In genomic region chr4:124843493-124843892, GRCm38 (mm10) we compare ENCODE assay signal across 9 mouse cellular contexts. TPM values are rescaled to one million over a fixed set of nuclear protein-coding genes. Genes with fewer than 3 reads are reported as not detected.
A peak's percentile ranks its signal among the peaks of the same experiment; 100 is the strongest.
DNase-seq lines count a peak whose midpoint lies in the region; ATAC-seq and TF ChIP-seq lines count a peak whose summit lies in the region.
"Had no signal": no experiment of that assay in that cellular context is flagged by ENCODE, and none has a peak within 500 bp of the region (broad histone marks: within the 10 kb centered on the region; RNA-seq: fewer than 3 reads in every experiment).

No protein-coding gene starts in this region.

- no peaks in the 10 kb centered on the region for H3K27me3 ChIP-seq in MEL (ENCODE audit: control insufficient read depth in 1 of 2, insufficient read depth in 2 of 2, low read length in 2 of 2)
- H3K27me3 ChIP-seq in intestine, embryonic 14.5 days (replicated peaks; ENCODE audit: control insufficient read depth, insufficient read depth, low read length), result no peaks in the 10 kb centered on the region
- H3K27me3 ChIP-seq in lung, postnatal 0 days (replicated peaks; ENCODE audit: insufficient read depth, low read length), result no peaks in the 10 kb centered on the region
- no peaks in the 10 kb centered on the region for H3K27me3 ChIP-seq in stomach, embryonic 16.5 days (ENCODE audit: control insufficient read depth, insufficient read depth, low read length)

- H3K9me3 ChIP-seq in MEL (replicated peaks; ENCODE audit: insufficient read depth, low read length), result no peaks in the 10 kb centered on the region
- H3K9me3 ChIP-seq in intestine, embryonic 14.5 days (ENCODE audit: control insufficient read depth, low read length), result no peaks in the 10 kb centered on the region
- H3K9me3 ChIP-seq in lung, postnatal 0 days (ENCODE audit: low read length), result no peaks in the 10 kb centered on the region
- no peaks in the 10 kb centered on the region for H3K9me3 ChIP-seq in stomach, embryonic 16.5 days (replicated peaks; ENCODE audit: control insufficient read depth, low read length)

- 49% methylated on average over 11 of the region's 11 CpGs for WGBS in intestine, embryonic 14.5 days
- WGBS in lung, postnatal 0 days, result 54% methylated on average over 11 of the region's 11 CpGs
- WGBS in stomach, embryonic 16.5 days, result 57% methylated on average over 11 of the region's 11 CpGs

- no peak for TF ChIP-seq POLR2A in MEL (IDR thresholded peaks at IDR 0.05; ENCODE audit: control insufficient read depth in 1 of 2, insufficient read depth in 1 of 2, low read depth in 1 of 2, low read length in 2 of 2, poor library complexity in 1 of 2)

- ATAC-seq in intestine, embryonic 14.5 days (replicated peaks; ENCODE audit: low FRiP score, low TSS enrichment, low read depth), result 0 out of 2 replicates have a peak, but pooled peaks have one; percentile 21
- ATAC-seq in lung, postnatal 0 days, result peak; percentile 48
- ATAC-seq in stomach, embryonic 16.5 days (ENCODE audit: insufficient read depth, low FRiP score), result peak; percentile 31; the same call in 1 of the 2 replicates

- DNase-seq in kidney, adult 18-20 months, result peak; percentile 41
- no peak for DNase-seq in kidney, adult 11 months
- DNase-seq in MEL (ENCODE audit: low read depth, low spot score), result peak; percentile 66
- DNase-seq in embryo, embryonic 10 days (ENCODE audit: low spot score), result peak; percentile 60
- no peak for DNase-seq in intestine, embryonic 14.5 days (ENCODE audit: low spot score)
- DNase-seq in lung, postnatal 0 days (ENCODE audit: low spot score), result peak; percentile 38
- DNase-seq in layer of hippocampus, adult 9-10 months (ENCODE audit: low spot score), result no peak

- no peaks in the 10 kb centered on the region for H3K4me1 ChIP-seq in MEL (ENCODE audit: control insufficient read depth in 1 of 2, insufficient read depth in 2 of 2, low read length in 2 of 2)
- no peaks in the 10 kb centered on the region for H3K4me1 ChIP-seq in intestine, embryonic 14.5 days (replicated peaks; ENCODE audit: control insufficient read depth, insufficient read depth, low read length)
- H3K4me1 ChIP-seq in lung, postnatal 0 days (ENCODE audit: insufficient read depth, low read depth, low read length), result no peaks in the 10 kb centered on the region
- H3K4me1 ChIP-seq in stomach, embryonic 16.5 days (ENCODE audit: control insufficient read depth, insufficient read depth, low read length), result peaks cover 4% of the 10 kb centered on the region; the same call in 1 of the 2 replicates

- peak; percentile 60 to 89 (median 67) for TF ChIP-seq CTCF in MEL (IDR thresholded peaks at IDR 0.05 in 2 of 3, conservative IDR thresholded peaks at IDR 0.05 in 1 of 3; ENCODE audit: control insufficient read depth in 1 of 3, insufficient read depth in 1 of 3, low read depth in 2 of 3, low read length in 3 of 3, poor library complexity in 1 of 3, severe bottlenecking in 1 of 3)
- peak; percentile 85 for TF ChIP-seq CTCF in lung, postnatal 0 days (IDR thresholded peaks at IDR 0.05)

- H3K4me2 ChIP-seq in intestine, embryonic 14.5 days (ENCODE audit: low read length), result no peak overlapping the region
- no peak overlapping the region for H3K4me2 ChIP-seq in lung, postnatal 0 days (replicated peaks; ENCODE audit: low read depth, low read length)
- no peak overlapping the region for H3K4me2 ChIP-seq in stomach, embryonic 16.5 days (ENCODE audit: low read depth, low read length)

- H3K79me2 ChIP-seq in MEL (ENCODE audit: control insufficient read depth, insufficient read depth, low read length, poor library complexity), result no peaks in the 10 kb centered on the region

- no peak for TF ChIP-seq EP300 in MEL (IDR thresholded peaks at IDR 0.05; ENCODE audit: low read depth in 1 of 2, low read length in 2 of 2)
- TF ChIP-seq EP300 in lung, postnatal 0 days (IDR thresholded peaks at IDR 0.05), result no peak

- no peak overlapping the region for H3K9ac ChIP-seq in MEL (ENCODE audit: control insufficient read depth, low read depth, low read length, poor library complexity, severe bottlenecking)
- no peak overlapping the region for H3K9ac ChIP-seq in intestine, embryonic 14.5 days (ENCODE audit: low read length)
- H3K9ac ChIP-seq in lung, postnatal 0 days (replicated peaks; ENCODE audit: low read depth), result no peak overlapping the region
- H3K9ac ChIP-seq in stomach, embryonic 16.5 days (ENCODE audit: low read length), result no peak overlapping the region

- H3K36me3 ChIP-seq in MEL (ENCODE audit: control insufficient read depth in 1 of 2, insufficient read depth in 2 of 2, low read length in 2 of 2), result peaks cover 1 to 2% of the 10 kb centered on the region in 2 experiments; a peak in 1 of 4 replicates
- H3K36me3 ChIP-seq in intestine, embryonic 14.5 days (ENCODE audit: control insufficient read depth, insufficient read depth, low read length), result peaks cover 48% of the 10 kb centered on the region
- peaks cover 3% of the 10 kb centered on the region; the same call in 1 of the 2 replicates for H3K36me3 ChIP-seq in lung, postnatal 0 days (ENCODE audit: insufficient read depth, low read length)
- peaks cover 8% of the 10 kb centered on the region; the same call in 1 of the 2 replicates for H3K36me3 ChIP-seq in stomach, embryonic 16.5 days (ENCODE audit: control insufficient read depth, insufficient read depth, low read length)

- TF ChIP-seq RAD21 in MEL (IDR thresholded peaks at IDR 0.05; ENCODE audit: low read depth, low read length), result no peak

- no peak overlapping the region for H3K4me3 ChIP-seq in MEL (ENCODE audit: control insufficient read depth in 1 of 2, insufficient read depth in 1 of 2, low read depth in 2 of 2, low read length in 2 of 2)
- no peak overlapping the region for H3K4me3 ChIP-seq in intestine, embryonic 14.5 days (ENCODE audit: low read depth, low read length)
- no peak overlapping the region for H3K4me3 ChIP-seq in lung, postnatal 0 days (ENCODE audit: low read depth, low read length)
- no peak overlapping the region for H3K4me3 ChIP-seq in stomach, embryonic 16.5 days (replicated peaks; ENCODE audit: low read length)
- H3K4me3 ChIP-seq: myocyte had no signal

- H3K27ac ChIP-seq in MEL (ENCODE audit: control insufficient read depth, low read depth, low read length), result no peak overlapping the region
- no peak overlapping the region for H3K27ac ChIP-seq in intestine, embryonic 14.5 days (ENCODE audit: low read depth)
- no peak overlapping the region for H3K27ac ChIP-seq in lung, postnatal 0 days (ENCODE audit: low read length)
- H3K27ac ChIP-seq in stomach, embryonic 16.5 days (ENCODE audit: low read length), result no peak overlapping the region

TF ChIP-seq in MEL, 35 proteins besides CTCF, POLR2A, EP300 and RAD21:
- TF ChIP-seq SMC3 (IDR thresholded peaks at IDR 0.05; ENCODE audit: low read depth, low read length) (peak; percentile 19; the same call in 1 of the 2 replicates), NELFE (IDR thresholded peaks at IDR 0.05; ENCODE audit: low read depth, low read length) (no peak), JUND (IDR thresholded peaks at IDR 0.05; ENCODE audit: low read depth, low read length) (no peak), CHD1 (IDR thresholded peaks at IDR 0.05; ENCODE audit: low read depth, low read length) (no peak), RCOR1 (IDR thresholded peaks at IDR 0.05; ENCODE audit: low read depth, low read length) (no peak)

RNA-seq across cellular contexts. Expression of gene Yrdc, which starts 7.0 kb away (rescaled TPM):
- total RNA-seq in MEL (2012; rRNA removed), result 90.0 and 107 TPM in 2 replicates
- 100 to 1,000 TPM in 1 of 2 experiments, not detected in 1; 105 TPM for polyA plus RNA-seq in MEL (2012; ENCODE audit: insufficient read depth in 1 of 2, insufficient read length in 2 of 2, low read depth in 1 of 2, low replicate concordance in 2 of 2, missing spikeins in 1 of 2)
- polyA plus RNA-seq in intestine, embryonic 14.5 days (2014; fragmentation: Nextera tagmentation; extraction: Ambion mirVana), result 41.6 and 41.7 TPM in 2 replicates
- polyA plus RNA-seq in lung, postnatal 0 days (2015; fragmentation: Nextera tagmentation; extraction: Ambion mirVana), result 22.8 and 25.4 TPM in 2 replicates
- 20.0 and 22.3 TPM in 2 replicates for polyA plus RNA-seq in stomach, embryonic 16.5 days (2015; fragmentation: Nextera tagmentation; extraction: Ambion mirVana)

RNA-seq across cellular contexts. Expression of gene 1110065P20Rik, which starts 7.5 kb away (rescaled TPM):
- 40.6 and 43.4 TPM in 2 replicates for total RNA-seq in MEL (2012; rRNA removed)
- 10 to 100 TPM in 1 of 2 experiments, not detected in 1; 50.9 TPM for polyA plus RNA-seq in MEL (2012; ENCODE audit: insufficient read depth in 1 of 2, insufficient read length in 2 of 2, low read depth in 1 of 2, low replicate concordance in 2 of 2, missing spikeins in 1 of 2)
- polyA plus RNA-seq in intestine, embryonic 14.5 days (2014; fragmentation: Nextera tagmentation; extraction: Ambion mirVana), result 46.0 and 54.4 TPM in 2 replicates
- polyA plus RNA-seq in lung, postnatal 0 days (2015; fragmentation: Nextera tagmentation; extraction: Ambion mirVana), result 65.4 and 68.7 TPM in 2 replicates
- polyA plus RNA-seq in stomach, embryonic 16.5 days (2015; fragmentation: Nextera tagmentation; extraction: Ambion mirVana), result 40.9 and 47.4 TPM in 2 replicates

RNA-seq across cellular contexts. Expression of gene Maneal, which starts 18.5 kb away (rescaled TPM):
- total RNA-seq in MEL (2012; rRNA removed), result 0.08 TPM in 1 of 2 replicates, not detected in the other
- polyA plus RNA-seq in MEL (2012; ENCODE audit: insufficient read depth in 1 of 2, insufficient read length in 2 of 2, low read depth in 1 of 2, low replicate concordance in 2 of 2, missing spikeins in 1 of 2), result not detected
- polyA plus RNA-seq in intestine, embryonic 14.5 days (2014; fragmentation: Nextera tagmentation; extraction: Ambion mirVana), result 1.0 and 1.5 TPM in 2 replicates
- 0.08 and 0.13 TPM in 2 replicates for polyA plus RNA-seq in lung, postnatal 0 days (2015; fragmentation: Nextera tagmentation; extraction: Ambion mirVana)
- polyA plus RNA-seq in stomach, embryonic 16.5 days (2015; fragmentation: Nextera tagmentation; extraction: Ambion mirVana), result 0.41 and 0.59 TPM in 2 replicates
- polyA plus RNA-seq: myocyte had no signal

RNA-seq across cellular contexts. Expression of gene Epha10, which starts 37.2 kb away (rescaled TPM):
- not detected in 2 replicates for total RNA-seq in MEL (2012; rRNA removed)
- not detected for polyA plus RNA-seq in MEL (2012; ENCODE audit: insufficient read depth in 1 of 2, insufficient read length in 2 of 2, low read depth in 1 of 2, low replicate concordance in 2 of 2, missing spikeins in 1 of 2)
- 0.19 and 0.20 TPM in 2 replicates for polyA plus RNA-seq in intestine, embryonic 14.5 days (2014; fragmentation: Nextera tagmentation; extraction: Ambion mirVana)
- not detected in 2 replicates for polyA plus RNA-seq in lung, postnatal 0 days (2015; fragmentation: Nextera tagmentation; extraction: Ambion mirVana)
- polyA plus RNA-seq in stomach, embryonic 16.5 days (2015; fragmentation: Nextera tagmentation; extraction: Ambion mirVana), result 0.09 and 0.14 TPM in 2 replicates
- polyA plus RNA-seq: myocyte had no signal

RNA-seq across cellular contexts. Expression of gene Mtf1, which starts 41.6 kb away (rescaled TPM):
- total RNA-seq in MEL (2012; rRNA removed), result 15.5 and 17.8 TPM in 2 replicates
- polyA plus RNA-seq in MEL (2012; ENCODE audit: insufficient read depth in 1 of 2, insufficient read length in 2 of 2, low read depth in 1 of 2, low replicate concordance in 2 of 2, missing spikeins in 1 of 2), result 10 to 100 TPM; 28.9 to 37.8 TPM
- polyA plus RNA-seq in intestine, embryonic 14.5 days (2014; fragmentation: Nextera tagmentation; extraction: Ambion mirVana), result 11.9 and 13.2 TPM in 2 replicates
- 9.3 and 10.8 TPM in 2 replicates for polyA plus RNA-seq in lung, postnatal 0 days (2015; fragmentation: Nextera tagmentation; extraction: Ambion mirVana)
- 13.9 and 14.5 TPM in 2 replicates for polyA plus RNA-seq in stomach, embryonic 16.5 days (2015; fragmentation: Nextera tagmentation; extraction: Ambion mirVana)

Comparison
In these comparisons a context has a peak if more than half of its experiments do, and no peak if none do; other contexts are left out.
1. DNase-seq: peak in kidney, adult 18-20 months (single experiment), MEL (single experiment), embryo, embryonic 10 days (single experiment) and lung, postnatal 0 days (single experiment); none in kidney, adult 11 months (single experiment), intestine, embryonic 14.5 days (single experiment) and layer of hippocampus, adult 9-10 months (single experiment).
2. Peak in every context shown above with its lines, with median percentiles within 50 percentile points of each other: ATAC-seq.